Mouse (Mus musculus) hindbrain, embryonic 11.5 days (tissue): ENCODE data around the gene Pold1. TPM values are rescaled to one million over a fixed set of nuclear protein-coding genes. Genes with fewer than 3 reads are reported as not detected.

Experiments used
- ATAC-seq: fragments of 200-750 bp; cut with Nextera tagmentation; 2 replicates; pipeline ENCODE4 v1.8.0; 2017; ENCODE audit warnings: mild to moderate bottlenecking, moderate TSS enrichment, moderate library complexity; ENCODE audit not compliant: low FRiP score
- DNase-seq: peaks from one replicate; pipeline ENCODE4 v3.0.0-alpha.2; 2015; ENCODE audit warnings: low spot score
- H3K27ac ChIP-seq: fragments of 300-500 bp; sonication (generic); 2 replicates; pipeline ENCODE4 v1.5.1; 2014; ENCODE audit warnings: mild to moderate bottlenecking, low read depth, low read length
- H3K27me3 ChIP-seq: fragments of 300-500 bp; sonication (generic); 2 replicates; pipeline ENCODE4 v1.6.1; 2014; ENCODE audit warnings: mild to moderate bottlenecking, low read length, moderate library complexity, mixed read lengths; ENCODE audit not compliant: control insufficient read depth, insufficient read depth
- H3K36me3 ChIP-seq: fragments of 300-500 bp; sonication (generic); 2 replicates; pipeline ENCODE4 v1.6.1; 2014; ENCODE audit warnings: mild to moderate bottlenecking, low read length, moderate library complexity, mixed read lengths; ENCODE audit not compliant: control insufficient read depth, insufficient read depth
- H3K4me1 ChIP-seq: fragments of 300-500 bp; sonication (generic); replicated peaks from 2 replicates; pipeline ENCODE4 v1.6.1; 2014; ENCODE audit warnings: low read length, mixed read lengths; ENCODE audit not compliant: control insufficient read depth, insufficient read depth
- H3K4me2 ChIP-seq: fragments of 300-500 bp; sonication (generic); replicated peaks from 2 replicates; pipeline ENCODE4 v1.6.1; 2014; ENCODE audit warnings: mild to moderate bottlenecking, low read depth, low read length
- H3K4me3 ChIP-seq: fragments of 300-500 bp; sonication (generic); 2 replicates; pipeline ENCODE4 v1.5.1; 2014; ENCODE audit warnings: low read depth, low read length
- H3K9ac ChIP-seq: fragments of 300-500 bp; sonication (generic); 2 replicates; pipeline ENCODE4 v1.6.1; 2014; ENCODE audit warnings: low read depth, low read length
- H3K9me3 ChIP-seq: fragments of 300-500 bp; sonication (generic); 2 replicates; pipeline ENCODE4 v1.6.1; 2016; ENCODE audit warnings: low read length; ENCODE audit not compliant: control insufficient read depth
- WGBS: fragments of 180-500 bp; shearing (Covaris S2); extraction: QIAGEN DNeasy Blood & Tissue Kit; methylation state at CpG from one replicate; pipeline ENCODE4 v1.1.7; 2014; 5-methylcytosine and 5-hydroxymethylcytosine counted together
- polyA plus RNA-seq: library from polyadenylated mRNA; unstranded; fragments of >200 nt; fragmentation: Nextera tagmentation; extraction: Ambion mirVana; gene quantifications from 2 replicates; pipeline ENCODE4 v1.2.1, GENCODE M21; 2014

The Pold1 gene
- polyA plus RNA-seq, 1 experiment from 2014 or later = 40.9 TPM

DNA sequence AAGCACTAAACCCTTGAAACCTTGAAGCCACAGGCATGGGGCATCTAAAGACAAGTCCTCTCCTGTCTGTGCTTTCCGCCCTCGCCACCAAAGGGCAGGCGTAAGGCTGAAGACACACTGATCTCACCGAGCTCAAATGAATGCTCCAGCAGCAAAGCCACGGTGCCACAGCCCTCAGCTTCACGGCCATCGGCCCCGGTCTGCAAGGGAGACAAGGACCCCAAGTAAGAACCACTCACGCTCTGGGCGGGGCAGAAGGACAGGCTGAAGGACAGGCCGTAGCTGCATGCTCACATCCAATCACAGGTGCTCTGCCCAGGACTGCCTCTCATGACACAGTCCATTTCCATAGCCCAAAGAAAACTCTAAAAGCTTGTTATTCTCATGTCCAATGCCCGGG lies 54.0 kb downstream of the Pold1 start:
- no peak for DNase-seq
- H3K9ac ChIP-seq = no peak overlapping the region
- no peak overlapping the region for H3K4me2 ChIP-seq

DNA sequence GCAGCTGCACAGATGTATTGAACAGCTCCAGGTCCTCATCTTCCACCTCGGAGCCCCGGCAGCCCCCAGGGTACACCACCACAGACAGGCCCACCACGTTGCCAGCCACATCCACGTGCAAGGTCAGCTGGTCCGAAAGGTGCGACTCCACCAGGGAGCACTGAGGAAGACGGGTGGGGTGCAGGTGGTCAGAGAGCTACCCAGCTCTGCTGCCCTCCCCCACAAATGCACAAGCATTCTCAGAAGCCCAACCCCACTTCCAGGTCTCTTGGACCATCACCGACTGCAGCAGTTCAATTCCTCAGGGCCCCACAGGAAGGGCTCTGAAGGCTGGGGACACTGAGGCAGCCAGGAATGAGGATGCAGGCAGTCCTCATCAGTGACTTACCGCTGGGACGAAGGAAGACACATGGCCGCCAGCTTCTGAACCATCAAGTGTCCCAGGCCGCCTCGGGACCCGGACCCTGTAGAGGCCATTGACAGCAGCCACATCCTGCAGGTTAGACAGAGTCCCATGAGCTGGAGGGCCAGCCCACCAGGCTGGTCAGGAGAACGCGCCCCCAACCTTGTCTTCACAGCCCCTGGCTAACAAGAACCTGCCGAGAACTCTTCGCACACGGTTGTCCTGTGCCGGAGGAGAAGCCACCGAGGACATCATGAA lies 56.4 kb downstream of the Pold1 start:
- no peaks in the 10 kb centered on the region for H3K27me3 ChIP-seq
- no peak overlapping the region for H3K9ac ChIP-seq
- DNase-seq = no peak
- no peak overlapping the region for H3K27ac ChIP-seq
- peaks cover 4% of the 10 kb centered on the region; the same call in 1 of the 2 replicates for H3K4me1 ChIP-seq
- no peaks in the 10 kb centered on the region for H3K36me3 ChIP-seq
- ATAC-seq = no peak
- no peaks in the 10 kb centered on the region for H3K9me3 ChIP-seq
- H3K4me3 ChIP-seq = no peak overlapping the region
- no peak overlapping the region for H3K4me2 ChIP-seq
- 92% methylated on average over 21 of the region's 21 CpGs for WGBS

More for the DNA sequence above, 54.0 kb downstream of the Pold1 start:
- 93% methylated on average over 12 of the region's 12 CpGs for WGBS
- Histone ChIP-seq H3K36me3 (no peaks in the 10 kb centered on the region), H3K9me3 (no peaks in the 10 kb centered on the region), H3K4me1 (peaks cover 4% of the 10 kb centered on the region; the same call in 1 of the 2 replicates), H3K27ac (no peak overlapping the region), H3K27me3 (no peaks in the 10 kb centered on the region), H3K4me3 (no peak overlapping the region)
- ATAC-seq = no peak

DNA sequence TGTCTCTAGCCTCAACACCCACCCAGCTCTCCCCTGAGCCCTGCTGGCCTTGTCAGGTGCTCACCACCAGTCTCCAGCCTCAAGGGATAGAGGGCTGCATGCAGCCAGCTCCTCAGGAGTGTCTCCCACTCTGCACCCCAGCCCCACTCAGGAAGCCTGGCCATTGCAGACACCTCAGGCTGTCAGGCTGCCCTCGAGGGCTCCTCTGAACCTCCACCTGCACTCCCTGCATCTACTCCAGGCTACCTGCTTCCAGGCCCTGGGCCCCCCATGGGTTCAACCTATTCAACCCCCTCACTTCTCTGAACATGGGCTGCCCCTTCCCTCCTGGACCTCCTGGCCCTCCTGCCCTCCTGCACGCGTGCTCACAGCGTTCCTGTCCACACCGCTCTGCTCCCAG lies 57.3 kb downstream of the Pold1 start:
- 94% methylated on average over 5 of the region's 5 CpGs for WGBS
- DNase-seq (no peak), ATAC-seq (no peak)
- Histone ChIP-seq H3K36me3 (no peaks in the 10 kb centered on the region), H3K9me3 (no peaks in the 10 kb centered on the region), H3K9ac (no peak overlapping the region), H3K27me3 (no peaks in the 10 kb centered on the region), H3K27ac (no peak overlapping the region), H3K4me2 (no peak overlapping the region), H3K4me3 (no peak overlapping the region), H3K4me1 (peaks cover 4% of the 10 kb centered on the region; the same call in 1 of the 2 replicates)

DNA sequence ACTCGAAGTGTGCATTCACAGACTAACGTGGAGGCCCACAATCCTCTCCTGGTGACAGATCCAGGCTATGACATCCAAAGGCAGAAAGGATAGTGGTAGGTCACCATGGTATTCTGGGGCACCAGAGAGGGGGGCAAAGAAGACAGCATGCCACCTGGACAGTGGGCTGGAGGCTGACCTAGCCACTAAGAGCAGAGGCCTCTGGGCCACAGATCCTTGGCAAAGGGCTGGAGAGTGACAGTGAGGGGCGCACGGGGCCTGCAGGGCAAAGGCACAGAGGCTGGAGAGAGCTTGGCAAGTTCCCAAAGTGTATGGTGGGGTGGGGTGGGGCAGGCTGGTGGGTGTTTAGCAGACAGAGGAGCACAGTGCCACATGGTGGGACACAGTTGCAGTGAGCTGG lies 58.4 kb downstream of the Pold1 start:
- no peaks in the 10 kb centered on the region for H3K9me3 ChIP-seq
- H3K9ac ChIP-seq = no peak overlapping the region
- DNase-seq = no peak
- no peak overlapping the region for H3K4me2 ChIP-seq
- WGBS = 93% methylated on average over 4 of the region's 4 CpGs
- H3K36me3 ChIP-seq = no peaks in the 10 kb centered on the region
- no peak for ATAC-seq
- no peak overlapping the region for H3K27ac ChIP-seq
- no peaks in the 10 kb centered on the region for H3K27me3 ChIP-seq
- peaks cover 1% of the 10 kb centered on the region; the same call in 1 of the 2 replicates for H3K4me1 ChIP-seq
- no peak overlapping the region for H3K4me3 ChIP-seq

DNA sequence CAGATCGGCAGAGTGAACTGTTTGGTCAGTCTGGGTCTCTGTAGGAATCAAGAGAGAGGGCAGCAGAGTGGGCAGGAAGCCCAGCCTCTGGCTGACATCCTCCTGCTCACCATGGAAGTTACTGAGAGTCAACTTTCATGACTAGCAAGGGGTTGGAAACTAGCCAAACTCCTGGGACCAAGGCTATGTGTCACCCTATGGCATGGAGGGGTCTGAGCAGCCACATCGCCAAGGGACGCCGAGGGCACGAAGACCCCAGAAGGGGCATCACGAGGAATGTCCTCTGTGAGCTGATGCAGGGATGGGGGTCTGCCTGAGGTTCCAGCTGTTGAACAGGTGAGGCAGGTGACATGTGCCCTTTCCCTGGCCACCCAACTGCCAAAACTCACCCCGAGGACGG lies 60.1 kb downstream of the Pold1 start:
- no peak overlapping the region for H3K4me3 ChIP-seq
- no peaks in the 10 kb centered on the region for H3K4me1 ChIP-seq
- H3K36me3 ChIP-seq = no peaks in the 10 kb centered on the region
- WGBS = 88% methylated on average over 8 of the region's 8 CpGs
- no peaks in the 10 kb centered on the region for H3K9me3 ChIP-seq
- H3K27ac ChIP-seq = no peak overlapping the region
- no peak overlapping the region for H3K9ac ChIP-seq
- no peak for DNase-seq
- H3K27me3 ChIP-seq = no peaks in the 10 kb centered on the region
- ATAC-seq = no peak
- no peak overlapping the region for H3K4me2 ChIP-seq

DNA sequence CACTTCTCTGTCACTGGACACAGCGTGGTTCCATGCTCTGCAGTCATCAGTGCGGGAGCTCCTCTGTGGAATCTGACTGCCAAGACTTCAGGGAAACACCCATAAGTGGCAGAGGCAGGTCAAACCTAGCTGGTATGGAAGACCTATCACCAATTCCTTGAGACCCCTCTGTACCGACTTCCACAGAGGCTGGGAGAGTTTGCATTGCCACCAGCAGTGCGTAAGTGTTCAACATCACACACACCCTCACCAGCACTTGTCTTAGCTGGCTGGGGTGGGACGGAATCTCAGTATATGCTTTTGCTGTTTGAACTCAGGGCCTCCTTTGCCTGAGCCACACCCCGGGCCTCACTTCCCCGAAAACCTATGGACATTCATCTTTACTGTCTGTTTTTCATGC lies 60.7 kb downstream of the Pold1 start:
- no peak overlapping the region for H3K4me3 ChIP-seq
- H3K4me2 ChIP-seq = no peak overlapping the region
- no peak for DNase-seq
- no peaks in the 10 kb centered on the region for H3K36me3 ChIP-seq
- no peaks in the 10 kb centered on the region for H3K9me3 ChIP-seq
- no peak overlapping the region for H3K27ac ChIP-seq
- no peak overlapping the region for H3K9ac ChIP-seq
- 92% methylated on average over 7 of the region's 7 CpGs for WGBS
- no peak for ATAC-seq
- no peaks in the 10 kb centered on the region for H3K4me1 ChIP-seq
- H3K27me3 ChIP-seq = no peaks in the 10 kb centered on the region

DNA sequence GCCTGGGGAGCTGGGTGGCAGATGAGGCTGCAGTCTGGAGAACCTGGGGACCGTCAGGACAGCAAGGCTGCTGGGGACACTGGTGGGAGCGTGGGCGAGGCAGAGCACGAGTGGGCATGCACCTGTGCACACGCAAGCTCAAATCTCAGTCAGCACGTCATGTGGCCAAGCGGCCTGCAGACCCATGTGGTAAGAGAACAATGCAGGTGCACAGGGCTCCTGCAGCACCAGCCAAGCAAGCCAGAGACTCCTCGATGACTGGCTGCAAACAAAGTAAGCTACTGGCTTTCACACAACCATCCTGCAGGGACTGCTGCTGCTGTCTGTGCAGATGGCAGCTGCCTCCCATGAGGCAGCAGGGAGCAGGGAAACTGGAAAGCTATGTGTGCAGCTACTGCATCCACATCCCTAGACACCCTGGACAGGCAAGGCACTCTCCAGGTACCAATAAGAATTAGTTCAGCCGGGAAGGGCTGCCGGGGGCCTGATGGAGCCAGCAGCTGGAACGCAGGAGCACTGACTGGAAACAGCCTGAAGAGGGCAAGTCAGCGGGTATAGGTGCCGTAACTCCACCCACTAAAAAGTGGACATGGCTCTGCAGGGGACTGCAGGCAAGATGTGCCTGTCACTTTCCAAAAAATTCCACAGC lies 61.6 kb downstream of the Pold1 start:
- no peak overlapping the region for H3K27ac ChIP-seq
- H3K36me3 ChIP-seq = no peaks in the 10 kb centered on the region
- DNase-seq (no peak), ATAC-seq (no peak)
- 67% methylated on average over 13 of the region's 13 CpGs for whole genome bisulfite sequencing
- no peaks in the 10 kb centered on the region for H3K4me1 ChIP-seq
- no peaks in the 10 kb centered on the region for H3K9me3 ChIP-seq
- H3K9ac ChIP-seq = no peak overlapping the region
- 0 out of 2 replicates have a peak, but pooled peaks cover 3% of the 10 kb centered on the region for H3K27me3 ChIP-seq
- H3K4me2 ChIP-seq = no peak overlapping the region
- H3K4me3 ChIP-seq = no peak overlapping the region

DNA sequence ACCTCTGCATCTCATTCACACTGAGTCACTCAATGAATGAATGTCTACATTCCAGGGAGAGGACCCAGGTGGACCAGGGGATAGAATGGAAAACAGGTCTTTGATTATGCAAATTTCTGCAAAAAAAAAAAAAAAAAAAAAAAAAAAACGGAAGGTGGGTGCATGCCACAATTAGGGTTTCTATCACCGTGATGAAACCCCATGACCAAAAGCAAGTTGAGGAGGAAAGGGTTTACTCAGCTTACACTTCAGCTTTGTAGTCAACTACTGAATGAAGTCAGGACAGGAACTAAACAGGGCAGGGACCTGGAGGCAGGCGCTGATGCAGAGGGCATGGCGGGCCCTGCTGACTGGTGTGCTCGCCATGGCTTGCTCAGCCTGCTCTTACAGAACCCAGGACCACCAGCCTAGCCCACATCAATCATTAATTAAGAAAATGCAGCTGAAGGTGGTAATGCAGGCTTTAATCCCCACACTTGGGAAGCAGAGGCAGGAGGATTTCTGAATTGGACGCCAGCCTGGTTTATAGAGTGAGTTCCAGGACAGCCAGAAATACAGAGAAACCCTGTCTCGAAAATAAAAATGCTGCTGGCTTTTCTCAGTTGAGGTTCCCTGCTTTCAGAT lies 63.0 kb downstream of the Pold1 start:
- ATAC-seq = no peak; the same call in 1 of the 2 replicates
- H3K9me3 ChIP-seq = no peaks in the 10 kb centered on the region

More for the DNA sequence above, 63.0 kb downstream of the Pold1 start:
- Histone ChIP-seq H3K4me1 (no peaks in the 10 kb centered on the region), H3K4me3 (no peak overlapping the region), H3K9ac (no peak overlapping the region), H3K36me3 (no peaks in the 10 kb centered on the region), H3K27me3 (0 out of 2 replicates have a peak, but pooled peaks cover 3% of the 10 kb centered on the region), H3K27ac (no peak overlapping the region), H3K4me2 (no peak overlapping the region)
- 68% methylated on average over 6 of the region's 7 CpGs for WGBS
- DNase-seq = no peak
